Mouse (Mus musculus) bone marrow, adult 2 months (tissue): ENCODE data around the gene Helt.

Experiments used
- CTCF ChIP-seq: fragments of 200-500 bp; IDR thresholded peaks from 2 replicates; pipeline ENCODE4 v1.5.1; 2011; ENCODE audit warnings: low read length, control low read depth; ENCODE audit not compliant: control insufficient read depth, insufficient read depth
- POLR2A ChIP-seq: fragments of 200-500 bp; IDR thresholded peaks from 2 replicates; pipeline ENCODE4 v1.6.1; 2011; ENCODE audit warnings: low read depth, mild to moderate bottlenecking, control low read depth, low read length, borderline replicate concordance; ENCODE audit not compliant: control insufficient read depth

- TF ChIP-seq POLR2A (no peak), CTCF (no peak)
These were observed 51.5 kb downstream of the Helt start for GRCm38 (mm10) chr8:46242946-46243345.
